Mouse (Mus musculus) limb, embryonic 11.5 days (tissue): ENCODE results near the gene Kctd21. TPM values are rescaled to one million over a fixed set of nuclear protein-coding genes. Genes with fewer than 3 reads are reported as not detected.

ENCODE experiments used
- ATAC-seq: fragments of 200-750 bp; cut with Nextera tagmentation; 2 replicates; pipeline ENCODE4 v1.8.0; 2017; ENCODE audit warnings: low read depth; ENCODE audit not compliant: insufficient number of reproducible peaks, low FRiP score, low TSS enrichment
- DNase-seq: peaks from one replicate; pipeline ENCODE4 v3.0.0-alpha.2; 2015; ENCODE audit warnings: low spot score
- H3K27ac ChIP-seq: fragments of 300-500 bp; sonication (generic); replicated peaks from 2 replicates; pipeline ENCODE4 v1.5.1; 2014; ENCODE audit warnings: low read depth, mild to moderate bottlenecking, low read length
- H3K27me3 ChIP-seq: fragments of 300-500 bp; sonication (generic); 2 replicates; pipeline ENCODE4 v1.6.1; 2014; ENCODE audit warnings: mild to moderate bottlenecking, low read length, mixed read lengths; ENCODE audit not compliant: control insufficient read depth, insufficient read depth
- H3K36me3 ChIP-seq: fragments of 300-500 bp; sonication (generic); 2 replicates; pipeline ENCODE4 v1.6.1; 2014; ENCODE audit warnings: mild to moderate bottlenecking, low read length, moderate library complexity, mixed read lengths; ENCODE audit not compliant: control insufficient read depth, insufficient read depth
- H3K4me1 ChIP-seq: fragments of 300-500 bp; sonication (generic); 2 replicates; pipeline ENCODE4 v1.6.1; 2014; ENCODE audit warnings: low read length, mixed read lengths; ENCODE audit not compliant: control insufficient read depth, insufficient read depth
- H3K4me2 ChIP-seq: fragments of 300-500 bp; sonication (generic); 2 replicates; pipeline ENCODE4 v1.6.1; 2014; ENCODE audit warnings: low read depth, mild to moderate bottlenecking, moderate library complexity; ENCODE audit not compliant: severe bottlenecking
- H3K4me3 ChIP-seq: fragments of 300-500 bp; sonication (generic); 2 replicates; pipeline ENCODE4 v1.5.1; 2014; ENCODE audit warnings: low read depth, low read length
- H3K9ac ChIP-seq: fragments of 300-500 bp; sonication (generic); 2 replicates; pipeline ENCODE4 v1.6.1; 2014; ENCODE audit warnings: mild to moderate bottlenecking, low read length
- H3K9me3 ChIP-seq: fragments of 300-500 bp; sonication (generic); 2 replicates; pipeline ENCODE4 v1.6.1; 2016; ENCODE audit warnings: low read length; ENCODE audit not compliant: control insufficient read depth
- WGBS: fragments of 180-500 bp; shearing (Covaris S2); extraction: QIAGEN DNeasy Blood & Tissue Kit; methylation state at CpG from one replicate; pipeline ENCODE4 v1.1.7; 2014; 5-methylcytosine and 5-hydroxymethylcytosine counted together
- polyA plus RNA-seq: library from polyadenylated mRNA; unstranded; fragments of >200 nt; fragmentation: Nextera tagmentation; extraction: Ambion mirVana; gene quantifications from 2 replicates; pipeline ENCODE4 v1.2.1, GENCODE M21; 2014

The Kctd21 gene
- polyA plus RNA-seq, 1 experiment from 2014 or later = 4.3 TPM

- Histone ChIP-seq H3K4me1 (no peaks in the 10 kb centered on the region), H3K4me3 (no peak overlapping the region), H3K27me3 (no peaks in the 10 kb centered on the region), H3K4me2 (no peak overlapping the region), H3K9me3 (no peaks in the 10 kb centered on the region), H3K27ac (no peak overlapping the region), H3K36me3 (no peaks in the 10 kb centered on the region), H3K9ac (no peak overlapping the region)
- WGBS = 96% methylated on average over 15 of the region's 15 CpGs
- ATAC-seq = no peak
- DNase-seq = no peak
Observed at GRCm38 (mm10) chr7:97347464-97347863, 15.3 kb downstream of the Kctd21 start.

- no peak overlapping the region for H3K4me2 ChIP-seq
- H3K9me3 ChIP-seq = no peaks in the 10 kb centered on the region
- no peak overlapping the region for H3K9ac ChIP-seq
- DNase-seq = no peak
- H3K4me3 ChIP-seq = no peak overlapping the region
- H3K27ac ChIP-seq = no peak overlapping the region
- H3K36me3 ChIP-seq = no peaks in the 10 kb centered on the region
- H3K4me1 ChIP-seq = no peaks in the 10 kb centered on the region
- ATAC-seq = no peak
- H3K27me3 ChIP-seq = no peaks in the 10 kb centered on the region
- 92% methylated on average over 3 of the region's 3 CpGs for WGBS
Observed at GRCm38 (mm10) chr7:97348318-97348717, 16.2 kb downstream of the Kctd21 start.

GRCm38 (mm10) chr7:97348836-97349235 is 16.7 kb downstream of the Kctd21 start:
- H3K4me2 ChIP-seq = no peak overlapping the region
- no peaks in the 10 kb centered on the region for H3K9me3 ChIP-seq
- DNase-seq (no peak), ATAC-seq (no peak)
- no peaks in the 10 kb centered on the region for H3K27me3 ChIP-seq
- H3K27ac ChIP-seq = no peak overlapping the region
- no peak overlapping the region for H3K9ac ChIP-seq
- H3K4me3 ChIP-seq = no peak overlapping the region
- H3K4me1 ChIP-seq = no peaks in the 10 kb centered on the region
- H3K36me3 ChIP-seq = no peaks in the 10 kb centered on the region
- 88% methylated on average over 5 of the region's 5 CpGs for WGBS

- Histone ChIP-seq H3K4me2 (no peak overlapping the region), H3K36me3 (no peaks in the 10 kb centered on the region), H3K27ac (no peak overlapping the region), H3K4me3 (no peak overlapping the region), H3K27me3 (no peaks in the 10 kb centered on the region), H3K4me1 (no peaks in the 10 kb centered on the region), H3K9ac (no peak overlapping the region), H3K9me3 (no peaks in the 10 kb centered on the region)
- DNase-seq (no peak), ATAC-seq (no peak)
- 87% methylated on average over 6 of the region's 6 CpGs for WGBS
Observed at GRCm38 (mm10) chr7:97349438-97349837, 17.3 kb downstream of the Kctd21 start.

GRCm38 (mm10) chr7:97350891-97351290 is 18.8 kb downstream of the Kctd21 start:
- DNase-seq (no peak), ATAC-seq (no peak)
- Histone ChIP-seq H3K36me3 (no peaks in the 10 kb centered on the region), H3K4me1 (no peaks in the 10 kb centered on the region), H3K27me3 (no peaks in the 10 kb centered on the region), H3K9ac (no peak overlapping the region), H3K9me3 (no peaks in the 10 kb centered on the region), H3K4me2 (no peak overlapping the region), H3K4me3 (no peak overlapping the region), H3K27ac (no peak overlapping the region)
- WGBS = 87% methylated on average over 5 of the region's 5 CpGs

GRCm38 (mm10) chr7:97351792-97352513 is 19.8 kb downstream of the Kctd21 start:
- Histone ChIP-seq H3K4me3 (no peak overlapping the region), H3K36me3 (no peaks in the 10 kb centered on the region), H3K9me3 (no peaks in the 10 kb centered on the region), H3K4me2 (no peak overlapping the region), H3K27me3 (no peaks in the 10 kb centered on the region), H3K27ac (no peak overlapping the region), H3K4me1 (no peaks in the 10 kb centered on the region), H3K9ac (no peak overlapping the region)
- ATAC-seq (no peak), DNase-seq (no peak)
- 87% methylated on average over 11 of the region's 11 CpGs for WGBS

- Histone ChIP-seq H3K9ac (no peak overlapping the region), H3K27ac (no peak overlapping the region), H3K27me3 (no peaks in the 10 kb centered on the region), H3K4me1 (no peaks in the 10 kb centered on the region), H3K4me2 (no peak overlapping the region), H3K4me3 (no peak overlapping the region), H3K9me3 (no peaks in the 10 kb centered on the region), H3K36me3 (no peaks in the 10 kb centered on the region)
- 90% methylated on average over 6 of the region's 6 CpGs for WGBS
- ATAC-seq (no peak), DNase-seq (no peak)
Observed at GRCm38 (mm10) chr7:97353356-97353755, 21.2 kb downstream of the Kctd21 start.

- Histone ChIP-seq H3K4me2 (no peak overlapping the region), H3K9ac (no peak overlapping the region)
- DNase-seq = no peak
Observed at GRCm38 (mm10) chr7:97355068-97355841, 23.1 kb downstream of the Kctd21 start.

More at GRCm38 (mm10) chr7:97355068-97355841, 23.1 kb downstream of the Kctd21 start:
- Histone ChIP-seq H3K36me3 (no peaks in the 10 kb centered on the region), H3K4me3 (no peak overlapping the region), H3K9me3 (no peaks in the 10 kb centered on the region), H3K27ac (no peak overlapping the region), H3K27me3 (no peaks in the 10 kb centered on the region), H3K4me1 (no peaks in the 10 kb centered on the region)
- WGBS = 46% methylated on average over 13 of the region's 13 CpGs
- no peak for ATAC-seq
